Mouse (Mus musculus) G1E (cell line): ENCODE measurements at regions not wholly inside any gene's neighbourhood (a gene's known extent, or its start where the extent isn't known, plus 50 kb on each side); places are given as distances from the start of the nearest gene placed in this dataset.

Experiments
- ATAC-seq: 2 replicates; pipeline ENCODE4 v1.8.0; 2016; ENCODE audit warnings: mild to moderate bottlenecking; ENCODE audit not compliant: insufficient number of reproducible peaks, poor library complexity, low FRiP score, severe bottlenecking; ENCODE audit errors: extremely low read depth
- DNase-seq: peaks from one replicate; pipeline ENCODE4 v3.0.0; 2012; ENCODE audit warnings: low spot score
- H3K27me3 ChIP-seq: 2 replicates; pipeline ENCODE4 v1.6.1; 2012; ENCODE audit warnings: mild to moderate bottlenecking, low read length, inconsistent platforms; ENCODE audit not compliant: insufficient read depth
- H3K36me3 ChIP-seq: replicated peaks from 2 replicates; pipeline ENCODE3; 2012; ENCODE audit warnings: mild to moderate bottlenecking, inconsistent platforms
- H3K4me1 ChIP-seq: 2 replicates; pipeline ENCODE4 v1.6.1; 2012; ENCODE audit warnings: low read depth, low read length, inconsistent platforms, mixed read lengths; ENCODE audit not compliant: insufficient read depth
- H3K4me3 ChIP-seq: 2 replicates; pipeline ENCODE4 v1.5.1; 2012; ENCODE audit warnings: low read depth, mild to moderate bottlenecking, inconsistent platforms, low read length, moderate library complexity, mixed read lengths
- H3K9me3 ChIP-seq: replicated peaks from 2 replicates; pipeline ENCODE4 v1.6.1; 2012; ENCODE audit warnings: inconsistent platforms
- CTCF ChIP-seq: IDR thresholded peaks from 2 replicates; pipeline ENCODE4 v1.5.1; 2012; ENCODE audit warnings: low read depth, low read length, inconsistent platforms, mixed read lengths
- GATA1 ChIP-seq: IDR thresholded peaks from 2 replicates; pipeline ENCODE4 v1.6.1; 2012; ENCODE audit warnings: borderline replicate concordance, low read length, inconsistent platforms, mixed read lengths
- GATA2 ChIP-seq: IDR thresholded peaks from 2 replicates; pipeline ENCODE4 v1.6.1; 2012; ENCODE audit warnings: low read depth, low read length, inconsistent platforms, borderline replicate concordance
- POLR2AphosphoS5 ChIP-seq: IDR thresholded peaks from 2 replicates; pipeline ENCODE4 v1.6.1; 2012; ENCODE audit warnings: low read depth, low read length, inconsistent platforms; ENCODE audit not compliant: insufficient replicate concordance
- TAL1 ChIP-seq: conservative IDR thresholded peaks from 2 replicates; pipeline ENCODE4 v1.6.1; 2012; ENCODE audit warnings: low read depth, low read length, inconsistent platforms, mixed read lengths

DNA sequence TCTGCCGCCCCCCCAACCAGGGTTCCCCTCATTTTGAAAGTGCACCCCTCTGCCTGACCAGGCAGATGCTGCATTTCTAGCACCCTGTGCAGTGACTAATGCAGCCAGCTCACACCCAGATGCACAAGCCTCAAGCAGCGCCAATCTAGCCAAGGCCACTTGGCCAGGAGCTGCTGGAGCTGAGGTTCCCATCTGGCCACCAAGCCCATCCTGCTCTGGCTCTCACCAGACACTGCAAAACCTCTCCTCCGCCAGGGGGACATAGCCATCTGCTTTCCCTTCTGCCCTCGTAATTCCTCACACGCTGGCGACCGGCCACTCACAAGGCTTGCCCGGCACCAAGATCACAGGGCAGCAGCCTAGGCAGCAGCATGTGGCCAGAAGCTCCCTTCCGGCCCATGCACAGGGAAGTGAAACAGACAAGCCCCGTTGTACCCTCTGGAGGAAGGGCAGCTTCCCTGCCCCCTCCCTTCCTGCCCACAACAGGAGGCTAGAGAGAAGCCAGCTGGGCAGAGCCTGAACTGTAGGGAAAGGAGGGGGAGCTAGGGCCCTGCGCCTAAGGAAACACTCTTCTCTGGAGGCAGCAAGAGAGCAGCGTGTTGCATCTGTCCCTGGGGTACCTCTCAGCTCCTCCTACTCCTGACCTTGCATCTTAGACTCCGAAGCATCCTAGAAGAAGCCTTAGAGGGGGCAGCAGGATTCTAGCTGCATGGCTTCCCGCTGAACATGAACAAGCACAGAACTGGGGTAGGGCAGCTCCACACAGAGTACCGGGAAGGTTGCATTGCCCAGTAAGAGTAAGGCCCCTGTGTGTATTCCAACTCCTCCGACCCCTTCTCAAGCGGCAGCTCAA is 124.1 kb downstream of the Rybp start:
- Histone ChIP-seq H3K4me1 (no peaks in the 10 kb centered on the region), H3K27me3 (no peaks in the 10 kb centered on the region; the same call in 1 of the 2 replicates), H3K4me3 (no peak overlapping the region; the same call in 1 of the 2 replicates), H3K9me3 (peaks cover 47% of the 10 kb centered on the region), H3K36me3 (no peaks in the 10 kb centered on the region)
- DNase-seq, result no peak
- TF ChIP-seq POLR2AphosphoS5 (no peak), TAL1 (no peak), GATA2 (no peak), CTCF (no peak), GATA1 (no peak)
- ATAC-seq, result no peak

DNA sequence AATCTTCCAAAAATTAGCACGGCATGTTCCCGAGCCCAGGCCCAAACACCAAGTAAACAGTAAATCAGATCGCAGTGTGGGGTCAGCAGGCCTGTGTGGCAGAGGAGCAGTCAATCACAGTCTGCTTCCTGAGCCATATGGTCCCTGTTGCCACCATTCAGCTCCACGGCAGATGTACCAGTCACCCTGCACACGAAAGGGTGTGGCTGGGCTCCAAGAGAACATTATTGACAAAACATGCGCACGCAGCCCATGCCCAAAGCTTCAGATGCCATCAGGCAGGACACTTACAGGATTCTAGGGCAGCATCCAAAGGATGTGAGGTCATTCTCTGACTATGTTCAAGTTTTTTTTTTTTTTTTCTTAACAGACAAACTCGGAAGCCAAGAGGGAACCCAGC is 126.6 kb downstream of the Rybp start:
- ATAC-seq, result no peak
- Histone ChIP-seq H3K9me3 (peaks cover 65% of the 10 kb centered on the region), H3K36me3 (no peaks in the 10 kb centered on the region), H3K27me3 (no peaks in the 10 kb centered on the region; the same call in 1 of the 2 replicates), H3K4me1 (no peaks in the 10 kb centered on the region), H3K4me3 (no peak overlapping the region; the same call in 1 of the 2 replicates)
- DNase-seq, result no peak
- TF ChIP-seq GATA2 (no peak), GATA1 (no peak), CTCF (no peak), TAL1 (no peak), POLR2AphosphoS5 (no peak)

DNA sequence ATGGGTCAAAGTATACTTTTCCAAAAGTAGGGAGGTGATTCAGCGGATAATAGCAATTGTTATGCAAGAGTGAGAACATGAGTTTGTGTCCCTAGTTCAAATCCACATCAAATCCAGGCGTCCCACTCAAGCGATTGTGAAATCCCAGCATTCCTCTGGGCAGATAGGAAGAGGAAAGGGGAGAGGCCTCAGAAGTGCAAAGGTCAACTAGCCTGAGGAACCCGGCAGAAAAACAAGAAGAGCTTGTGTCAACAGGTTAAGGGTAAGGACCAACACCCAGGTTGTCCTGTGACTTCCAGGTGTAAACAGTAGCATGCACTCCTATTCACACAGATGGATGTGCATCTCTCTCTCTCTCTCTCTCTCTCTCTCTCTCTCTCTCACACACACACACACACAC is 127.5 kb downstream of the Rybp start:
- DNase-seq, result no peak

DNA sequence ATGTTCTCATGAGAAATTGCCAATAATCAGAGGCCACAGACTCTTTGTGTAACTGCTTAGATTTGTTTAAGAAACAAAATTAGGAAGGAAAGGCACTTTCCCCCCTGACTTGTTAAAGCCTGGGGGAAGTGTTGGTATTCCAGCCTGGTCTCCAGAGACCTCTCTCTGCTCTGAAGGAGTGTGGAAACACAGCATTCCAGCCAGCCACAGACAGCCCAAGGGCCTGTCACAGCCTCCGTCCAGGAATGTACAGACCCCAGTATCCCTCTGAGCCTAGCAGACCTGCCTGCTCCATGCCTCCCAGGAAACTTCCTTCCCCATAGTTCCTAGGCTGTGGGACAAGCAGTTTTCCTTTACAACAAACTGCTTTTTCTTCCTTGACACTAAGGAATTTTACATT is 128.0 kb downstream of the Rybp start:
- H3K4me1 ChIP-seq, result no peaks in the 10 kb centered on the region
- H3K36me3 ChIP-seq, result no peaks in the 10 kb centered on the region
- no peaks in the 10 kb centered on the region; the same call in 1 of the 2 replicates for H3K27me3 ChIP-seq
- no peak for ATAC-seq
- no peak for DNase-seq
- H3K4me3 ChIP-seq, result no peak overlapping the region
- no peak for TF ChIP-seq TAL1
- TF ChIP-seq CTCF, result no peak
- peaks cover 69% of the 10 kb centered on the region for H3K9me3 ChIP-seq

More for the DNA sequence above, 127.5 kb downstream of the Rybp start:
- H3K27me3 ChIP-seq, result no peaks in the 10 kb centered on the region; the same call in 1 of the 2 replicates
- no peak for TF ChIP-seq POLR2AphosphoS5
- no peak for TF ChIP-seq GATA1
- no peak for TF ChIP-seq CTCF
- no peak for TF ChIP-seq GATA2
- no peak for TF ChIP-seq TAL1
- H3K9me3 ChIP-seq, result peaks cover 71% of the 10 kb centered on the region
- no peaks in the 10 kb centered on the region for H3K36me3 ChIP-seq
- no peaks in the 10 kb centered on the region for H3K4me1 ChIP-seq
- no peak for ATAC-seq
- H3K4me3 ChIP-seq, result no peak overlapping the region

DNA sequence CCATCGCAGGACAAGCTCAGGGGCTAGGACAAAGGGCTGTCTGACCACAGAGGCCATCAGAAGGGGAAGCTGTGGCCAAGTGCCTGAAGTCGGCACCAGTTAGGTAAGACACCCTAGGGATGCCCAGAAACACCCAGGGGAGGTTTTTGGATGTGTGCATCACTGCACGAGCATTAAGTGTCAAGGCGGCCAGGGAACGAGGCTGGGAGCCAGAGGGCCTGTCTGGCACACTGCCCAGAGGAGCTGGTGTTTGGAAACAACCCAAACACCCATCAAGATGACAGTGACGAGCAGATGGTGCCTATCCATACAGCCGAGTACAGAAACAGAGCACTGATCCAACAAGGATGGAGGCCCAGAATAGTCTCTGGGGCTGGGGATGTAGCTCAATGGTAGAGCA is 130.0 kb downstream of the Rybp start:
- Histone ChIP-seq H3K4me3 (no peak overlapping the region), H3K27me3 (no peaks in the 10 kb centered on the region), H3K9me3 (peaks cover 51% of the 10 kb centered on the region), H3K36me3 (no peaks in the 10 kb centered on the region), H3K4me1 (no peaks in the 10 kb centered on the region)
- TF ChIP-seq GATA2, result no peak
- no peak for TF ChIP-seq POLR2AphosphoS5
- TF ChIP-seq TAL1, result no peak
- no peak for TF ChIP-seq GATA1
- TF ChIP-seq CTCF, result no peak
- DNase-seq (no peak), ATAC-seq (no peak)

DNA sequence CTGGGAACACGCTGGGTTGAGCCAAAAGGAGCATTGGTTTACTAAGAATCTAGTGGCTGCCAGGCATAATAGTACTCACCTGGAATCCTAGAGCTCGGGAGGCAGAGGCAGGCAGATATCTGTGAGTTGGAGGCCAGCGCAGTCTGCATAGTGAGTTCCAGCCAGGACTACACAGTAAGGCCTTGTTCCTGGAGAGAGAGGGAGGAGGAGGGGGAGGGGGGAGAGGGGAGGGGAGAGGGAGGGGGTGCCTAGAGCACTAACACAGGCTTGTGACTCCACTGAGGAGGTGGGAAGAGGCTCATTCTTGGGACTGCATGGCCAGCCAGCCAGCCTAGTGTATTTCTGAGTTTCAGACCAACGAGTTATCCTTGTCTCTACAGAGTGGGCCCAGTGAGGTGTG is 131.1 kb downstream of the Rybp start:
- Histone ChIP-seq H3K4me1 (no peaks in the 10 kb centered on the region), H3K9me3 (peaks cover 40% of the 10 kb centered on the region), H3K4me3 (no peak overlapping the region), H3K27me3 (no peaks in the 10 kb centered on the region), H3K36me3 (no peaks in the 10 kb centered on the region)
- ATAC-seq (no peak), DNase-seq (no peak)
- TF ChIP-seq POLR2AphosphoS5, result no peak
- no peak for TF ChIP-seq GATA2
- TF ChIP-seq TAL1, result no peak
- TF ChIP-seq CTCF, result no peak
- no peak for TF ChIP-seq GATA1
